Mouse (Mus musculus) heart, embryonic 10.5 days (tissue): ENCODE data around the gene Cyp2j13. TPM values are rescaled to one million over a fixed set of nuclear protein-coding genes. Genes with fewer than 3 reads are reported as not detected.

Experiments
- polyA plus RNA-seq: library from polyadenylated mRNA; unstranded; fragments of >200 nt; fragmentation: Nextera tagmentation; extraction: Ambion mirVana; gene quantifications from 2 replicates; pipeline ENCODE4 v1.2.1, GENCODE M21; 2016

Cyp2j13 gene
- polyA plus RNA-seq, 1 experiment from 2014 or later, result 0.04 TPM

Other genes starting within 250 kb of the Cyp2j13 start
- gene Hook1, start 110.3 kb downstream of the Cyp2j13 start, polyA plus RNA-seq, result 10.2 and 12.3 TPM in 2 replicates
- gene Cyp2j12, start 63.6 kb upstream of the Cyp2j13 start, polyA plus RNA-seq, result not detected in 2 replicates
- not detected in 2 replicates for gene Cyp2j7, start 159.1 kb upstream of the Cyp2j13 start, polyA plus RNA-seq